Mouse (Mus musculus): ENCODE measurements around the gene Aes.

GRCm38 (mm10) chr10:81570831-81571500 is 11.7 kb downstream of the Aes start:
- TF ChIP-seq CTCF (IDR thresholded peaks at IDR 0.05; ENCODE audit: low read depth) (peak; percentile 34; the same call in 1 of the 2 replicates), EP300 (optimal IDR thresholded peaks at IDR 0.05) (no peak)
